Mouse (Mus musculus) limb, embryonic 12.5 days (tissue): Measurements from ENCODE around the gene Fam229a. TPM values are rescaled to one million over a fixed set of nuclear protein-coding genes. Genes with fewer than 3 reads are reported as not detected.
"Not testable (repeated sequence)": the region's sequence is repeated elsewhere in the genome, so short reads cannot be mapped to it uniquely, and the experiment has no call there.

Experiments used
- ATAC-seq: fragments of 200-750 bp; cut with Nextera tagmentation; 2 replicates; pipeline ENCODE4 v1.8.0; 2017; ENCODE audit warnings: low read depth, moderate TSS enrichment; ENCODE audit not compliant: insufficient number of reproducible peaks, insufficient read depth, low FRiP score, low TSS enrichment
- H3K27ac ChIP-seq: fragments of 300-500 bp; sonication (generic); 2 replicates; pipeline ENCODE4 v1.5.1; 2016; ENCODE audit warnings: mild to moderate bottlenecking, moderate library complexity
- H3K27me3 ChIP-seq: fragments of 300-500 bp; sonication (generic); 2 replicates; pipeline ENCODE4 v1.6.1; 2016; ENCODE audit warnings: mild to moderate bottlenecking, moderate library complexity
- H3K36me3 ChIP-seq: fragments of 300-500 bp; sonication (generic); 2 replicates; pipeline ENCODE4 v1.6.1; 2016; ENCODE audit warnings: mild to moderate bottlenecking, moderate library complexity
- H3K4me1 ChIP-seq: fragments of 300-500 bp; sonication (generic); replicated peaks from 2 replicates; pipeline ENCODE4 v1.6.1; 2016
- H3K4me2 ChIP-seq: fragments of 300-500 bp; sonication (generic); 2 replicates; pipeline ENCODE4 v1.6.1; 2016; ENCODE audit warnings: mild to moderate bottlenecking, moderate library complexity
- H3K4me3 ChIP-seq: fragments of 300-500 bp; sonication (generic); replicated peaks from 2 replicates; pipeline ENCODE4 v1.5.1; 2016; ENCODE audit warnings: mild to moderate bottlenecking
- H3K9ac ChIP-seq: fragments of 300-500 bp; sonication (generic); replicated peaks from 2 replicates; pipeline ENCODE4 v1.6.1; 2016; ENCODE audit warnings: mild to moderate bottlenecking, moderate library complexity
- H3K9me3 ChIP-seq: fragments of 300-500 bp; sonication (generic); 2 replicates; pipeline ENCODE4 v1.6.1; 2016; ENCODE audit warnings: mild to moderate bottlenecking, moderate library complexity
- WGBS: fragments of 180-500 bp; shearing (Covaris S2); methylation state at CpG from one replicate; pipeline ENCODE4 v1.1.7; 2016; 5-methylcytosine and 5-hydroxymethylcytosine counted together
- polyA plus RNA-seq: library from polyadenylated mRNA; unstranded; fragments of >200 nt; fragmentation: Nextera tagmentation; extraction: Ambion mirVana; gene quantifications from 2 replicates; pipeline ENCODE4 v1.2.1, GENCODE M21; 2016

The Fam229a gene
- not detected in 2 replicates for polyA plus RNA-seq

GRCm38 (mm10) chr4:129490972-129491880 lies at the start of gene Fam229a, which contains the start of gene Tssk3:
TSS of gene Fam229a (plus strand) at chr4:129491190.
TSS of gene Tssk3 (minus strand) at chr4:129491022.
- Histone ChIP-seq H3K4me3 (peak within 1 kb of the TSS; percentile 38), H3K9me3 (no peaks in the 10 kb centered on the region), H3K4me2 (peak within 1 kb of the TSS; percentile 69), H3K27ac (no peak within 1 kb of the TSS), H3K9ac (peak within 1 kb of the TSS; percentile 50; the same call in 1 of the 2 replicates), H3K36me3 (peaks cover 29% of the 10 kb centered on the region), H3K4me1 (peaks cover 12% of the 10 kb centered on the region), H3K27me3 (peaks cover 39% of the 10 kb centered on the region)
- WGBS = 4% methylated on average over 70 of the region's 70 CpGs
- ATAC-seq = 0 out of 2 replicates have a peak, but pooled peaks have one; percentile 30

- WGBS = 81% methylated on average over 8 of the region's 8 CpGs
- ATAC-seq = no peak
- Histone ChIP-seq H3K4me2 (no peak overlapping the region), H3K27me3 (peaks cover 13% of the 10 kb centered on the region), H3K9ac (no peak overlapping the region), H3K36me3 (no peaks in the 10 kb centered on the region), H3K9me3 (no peaks in the 10 kb centered on the region), H3K4me1 (0 out of 2 replicates have a peak, but pooled peaks cover 3% of the 10 kb centered on the region), H3K27ac (no peak overlapping the region), H3K4me3 (no peak overlapping the region)
Measured at GRCm38 (mm10) chr4:129447360-129447759, 43.6 kb upstream of the Fam229a start.

DNA sequence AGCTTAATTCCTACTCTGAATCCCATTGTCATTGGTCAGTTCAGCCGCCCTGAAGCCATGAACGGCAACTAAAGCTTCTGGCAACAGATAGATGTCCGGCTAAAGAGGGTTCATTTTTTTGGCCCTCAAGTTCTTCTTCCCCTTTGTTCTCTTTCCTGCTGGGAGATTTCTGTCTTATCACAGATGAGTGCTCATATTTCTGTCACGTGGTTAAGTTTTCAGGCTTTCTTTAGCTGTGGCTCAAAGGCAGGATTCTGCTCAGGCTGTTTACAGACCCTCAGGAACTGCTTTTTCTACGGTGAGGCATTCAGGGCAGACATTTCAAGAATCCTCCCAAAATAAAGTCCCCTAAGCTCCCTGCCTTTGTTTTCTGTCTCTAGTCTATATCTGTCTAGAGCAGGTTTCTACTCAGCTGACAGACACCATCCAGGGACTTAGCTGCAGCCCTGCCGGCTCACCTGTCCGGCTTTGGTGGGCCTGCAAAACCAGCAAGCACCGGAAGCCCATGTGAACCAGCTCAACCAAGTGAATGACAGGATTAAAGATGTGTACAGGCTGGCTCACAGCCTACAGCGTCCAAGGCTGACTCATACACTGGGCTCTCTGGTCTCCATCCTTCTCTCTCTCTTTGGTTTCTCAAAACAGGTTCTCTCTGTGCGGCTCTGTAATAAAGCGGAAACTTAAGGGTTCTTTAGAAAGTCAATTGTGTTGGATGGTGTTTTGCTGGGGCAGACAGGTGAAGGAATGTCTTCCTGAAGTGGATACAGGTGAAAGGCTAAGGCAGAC lies 43.0 kb upstream of the Fam229a start:
- Histone ChIP-seq H3K4me3 (no peak overlapping the region), H3K9ac (no peak overlapping the region), H3K4me2 (no peak overlapping the region), H3K27me3 (peaks cover 7% of the 10 kb centered on the region), H3K27ac (0 out of 2 replicates have a peak overlapping the region, but pooled peaks have one; percentile 41), H3K4me1 (0 out of 2 replicates have a peak, but pooled peaks cover 3% of the 10 kb centered on the region), H3K36me3 (no peaks in the 10 kb centered on the region), H3K9me3 (no peaks in the 10 kb centered on the region)
- no peak for ATAC-seq
- WGBS = 89% methylated on average over 11 of the region's 11 CpGs

DNA sequence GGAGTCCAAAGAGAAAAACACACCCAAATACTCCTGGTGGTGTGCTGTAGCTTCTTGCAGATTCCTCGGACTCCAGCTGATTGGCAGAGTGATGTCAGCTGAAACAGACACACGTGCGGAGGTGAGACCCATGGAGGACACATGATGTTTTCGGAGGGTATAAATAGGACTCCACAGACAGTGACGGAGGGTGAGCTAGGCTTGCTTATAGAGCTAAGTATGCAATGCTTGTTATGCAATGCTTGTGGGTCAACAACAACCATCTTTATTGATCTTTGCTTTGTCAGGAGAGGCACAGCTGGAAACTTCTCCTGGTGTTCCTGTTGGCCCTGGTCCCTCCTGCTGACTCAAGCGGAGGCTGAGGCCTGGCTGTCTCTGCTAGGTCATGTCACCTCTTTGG lies 42.3 kb upstream of the Fam229a start:
- Histone ChIP-seq H3K9ac (no peak overlapping the region), H3K9me3 (no peaks in the 10 kb centered on the region), H3K27ac (no peak overlapping the region), H3K4me2 (no peak overlapping the region), H3K4me1 (0 out of 2 replicates have a peak, but pooled peaks cover 3% of the 10 kb centered on the region), H3K36me3 (no peaks in the 10 kb centered on the region), H3K4me3 (no peak overlapping the region), H3K27me3 (no peaks in the 10 kb centered on the region)
- ATAC-seq = no peak
- WGBS = 87% methylated on average over 6 of the region's 6 CpGs

GRCm38 (mm10) chr4:129450851-129451250 lies 40.1 kb upstream of the Fam229a start:
- no peak for ATAC-seq
- 79% methylated on average over 2 of the region's 2 CpGs for WGBS
- no peaks in the 10 kb centered on the region for H3K9me3 ChIP-seq

DNA sequence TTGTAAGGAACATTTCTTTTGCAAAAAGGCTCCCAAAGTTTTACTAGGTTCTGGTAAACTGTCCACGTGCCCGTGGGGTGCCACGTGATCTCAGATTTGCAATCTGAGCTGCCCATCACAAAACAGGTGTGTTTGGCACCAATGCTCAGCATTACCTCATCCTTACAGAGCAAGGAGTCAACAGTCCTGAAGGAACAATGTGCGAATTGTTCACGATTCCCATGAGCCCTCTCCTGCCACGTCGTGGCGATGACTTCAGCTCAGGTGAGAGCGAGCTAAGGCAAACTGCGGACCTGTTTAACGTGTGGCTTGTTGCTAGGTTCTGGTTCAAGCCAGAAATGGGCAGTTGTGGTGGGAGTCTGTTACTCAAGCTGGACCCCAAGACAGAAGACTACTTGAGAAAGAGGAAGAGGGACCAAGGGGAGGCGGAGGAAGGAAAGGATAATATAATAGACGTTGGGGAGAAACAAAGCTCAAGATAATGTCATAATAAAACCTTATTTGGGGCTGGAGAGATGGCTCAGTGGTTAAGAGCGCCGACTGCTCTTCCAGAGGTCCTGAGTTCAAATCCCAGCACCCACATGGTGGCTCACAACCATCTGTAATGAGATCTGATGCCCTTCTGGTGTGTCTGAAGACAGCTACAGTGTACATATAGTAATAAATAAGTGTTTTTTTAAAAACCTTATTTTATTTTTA lies 39.4 kb upstream of the Fam229a start:
- Histone ChIP-seq H3K9me3 (no peaks in the 10 kb centered on the region), H3K9ac (no peak overlapping the region), H3K4me1 (0 out of 2 replicates have a peak, but pooled peaks cover 3% of the 10 kb centered on the region), H3K4me3 (no peak overlapping the region), H3K27me3 (peaks cover 3% of the 10 kb centered on the region; the same call in 1 of the 2 replicates), H3K36me3 (no peaks in the 10 kb centered on the region), H3K4me2 (no peak overlapping the region), H3K27ac (no peak overlapping the region)
- 79% methylated on average over 15 of the region's 15 CpGs for WGBS
- ATAC-seq = 0 out of 2 replicates have a peak, but pooled peaks have one; percentile 37

More at GRCm38 (mm10) chr4:129450851-129451250, 40.1 kb upstream of the Fam229a start:
- H3K36me3 ChIP-seq = no peaks in the 10 kb centered on the region
- no peak overlapping the region for H3K9ac ChIP-seq
- H3K27ac ChIP-seq = no peak overlapping the region
- H3K4me2 ChIP-seq = no peak overlapping the region
- H3K4me1 ChIP-seq = 0 out of 2 replicates have a peak, but pooled peaks cover 3% of the 10 kb centered on the region
- H3K4me3 ChIP-seq = no peak overlapping the region
- peaks cover 3% of the 10 kb centered on the region; the same call in 1 of the 2 replicates for H3K27me3 ChIP-seq

DNA sequence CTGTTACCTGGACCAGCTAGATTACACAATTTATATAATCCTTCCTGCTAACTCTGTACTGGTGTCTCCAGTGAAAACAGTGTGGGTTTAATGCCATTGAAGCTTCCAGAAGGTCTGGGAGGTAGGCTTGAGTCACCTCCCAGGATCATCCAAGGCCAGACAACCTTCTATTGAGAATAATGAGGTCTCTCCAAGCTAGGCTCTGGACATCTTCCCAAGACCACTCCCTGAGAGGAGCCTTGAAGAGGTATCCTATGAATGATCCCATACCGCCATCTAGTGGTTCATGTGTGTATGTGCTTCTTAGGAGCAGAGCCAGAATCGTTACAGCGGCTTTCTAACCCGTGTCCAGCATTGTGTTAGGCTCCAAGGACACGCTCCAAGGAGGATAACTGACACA lies 35.7 kb upstream of the Fam229a start:
- H3K9me3 ChIP-seq = no peaks in the 10 kb centered on the region
- H3K36me3 ChIP-seq = no peaks in the 10 kb centered on the region
- 3% methylated on average over 5 of the region's 5 CpGs for WGBS
- peak; percentile 63; the same call in 1 of the 2 replicates for ATAC-seq
- H3K27me3 ChIP-seq = peaks cover 3% of the 10 kb centered on the region; the same call in 1 of the 2 replicates
- H3K9ac ChIP-seq = no peak overlapping the region
- H3K4me3 ChIP-seq = no peak overlapping the region
- no peak overlapping the region for H3K27ac ChIP-seq
- H3K4me2 ChIP-seq = no peak overlapping the region
- 0 out of 2 replicates have a peak, but pooled peaks cover 3% of the 10 kb centered on the region for H3K4me1 ChIP-seq

- Histone ChIP-seq H3K4me1 (0 out of 2 replicates have a peak, but pooled peaks cover 3% of the 10 kb centered on the region), H3K27ac (no peak overlapping the region), H3K4me3 (no peak overlapping the region), H3K4me2 (no peak overlapping the region), H3K9me3 (no peaks in the 10 kb centered on the region), H3K27me3 (peaks cover 3% of the 10 kb centered on the region; the same call in 1 of the 2 replicates), H3K9ac (no peak overlapping the region), H3K36me3 (no peaks in the 10 kb centered on the region)
- 61% methylated on average over 5 of the region's 5 CpGs for WGBS
- no peak for ATAC-seq
Measured at GRCm38 (mm10) chr4:129456126-129456525, 34.9 kb upstream of the Fam229a start.

DNA sequence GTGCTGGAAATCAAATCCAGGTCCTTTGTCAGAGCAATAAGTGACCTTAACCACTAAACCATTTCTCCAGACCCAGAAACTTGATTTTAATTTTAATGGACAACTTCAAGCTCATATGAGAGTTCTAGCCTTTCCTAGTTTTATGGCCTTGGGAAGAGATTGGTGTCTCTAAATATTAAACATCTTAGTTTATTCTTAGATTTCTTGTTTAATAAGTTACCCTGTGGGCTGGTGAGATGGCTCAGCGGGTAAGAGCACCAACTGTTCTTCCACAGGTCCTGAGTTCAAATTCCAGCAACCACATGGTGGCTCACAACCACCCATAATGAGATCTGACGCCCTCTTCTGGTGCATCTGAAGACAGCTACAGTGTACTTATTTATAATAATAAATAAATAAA lies 33.7 kb upstream of the Fam229a start:
- H3K4me1 ChIP-seq, H3K9me3 ChIP-seq, H3K4me2 ChIP-seq, ATAC-seq, H3K27ac ChIP-seq, H3K36me3 ChIP-seq, H3K27me3 ChIP-seq, H3K4me3 ChIP-seq, H3K9ac ChIP-seq: not testable (repeated sequence)
- WGBS = 76% methylated on average over 2 of the region's 2 CpGs

GRCm38 (mm10) chr4:129459726-129460125 lies 31.3 kb upstream of the Fam229a start:
- Histone ChIP-seq H3K27ac (no peak overlapping the region), H3K4me1 (peaks cover 11% of the 10 kb centered on the region), H3K4me3 (no peak overlapping the region), H3K36me3 (peaks cover 5% of the 10 kb centered on the region; the same call in 1 of the 2 replicates), H3K4me2 (no peak overlapping the region), H3K27me3 (peaks cover 3% of the 10 kb centered on the region; the same call in 1 of the 2 replicates), H3K9me3 (no peaks in the 10 kb centered on the region), H3K9ac (no peak overlapping the region)
- no peak for ATAC-seq
- 92% methylated on average over 3 of the region's 3 CpGs for WGBS
